Mouse (Mus musculus) left cerebral cortex, postnatal 25 days (tissue): ENCODE measurements around the gene Klk12. TPM values are rescaled to one million over a fixed set of nuclear protein-coding genes. Genes with fewer than 3 reads are reported as not detected.

Experiments
- DNase-seq, 2 experiments: peaks; one replicate each; pipeline ENCODE4 v3.0.0; 2022; ENCODE audit warnings: low spot score in 2 of 2, mixed read lengths in 1 of 2
- intact Hi-C: fragments of 180-260 bp; cut with DNase I; formaldehyde crosslinking; loops from one replicate; pipeline ENCODE4 v1.15.1; 2025
- total RNA-seq, 2 experiments: library from RNA; stranded (reverse); gene quantifications; 2 replicates each; pipeline ENCODE4 v1.2.3; 2021

The Klk12 gene
- total RNA-seq, 2 experiments from 2014 or later: not detected

DNA sequence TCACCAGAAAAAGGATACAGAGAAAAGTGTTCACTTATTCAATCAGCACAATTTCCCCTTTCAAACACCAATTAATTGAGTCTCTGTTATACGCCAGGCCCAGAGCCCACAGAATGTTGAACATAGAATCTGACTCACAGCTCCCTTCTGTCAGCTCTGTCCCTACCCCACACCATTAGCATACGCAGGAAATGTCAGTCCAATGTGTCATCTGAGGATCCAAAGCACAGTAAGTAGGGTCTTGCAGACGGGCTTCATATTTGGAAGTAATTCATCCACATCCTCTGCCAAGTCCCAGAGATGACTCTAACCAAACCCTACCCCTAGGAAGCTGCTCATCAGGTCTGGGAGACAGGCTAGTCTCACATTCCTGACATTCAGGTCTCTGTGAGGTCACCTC, 19.4 kb downstream of the Klk12 start:
- DNase-seq: peak in 1 of 2 experiments; percentile 27
- intact Hi-C loops: loop anchor here (2.0 kb wide), 1 partner anchor 107 kb away; no protein-coding TSS in a partner anchor

DNA sequence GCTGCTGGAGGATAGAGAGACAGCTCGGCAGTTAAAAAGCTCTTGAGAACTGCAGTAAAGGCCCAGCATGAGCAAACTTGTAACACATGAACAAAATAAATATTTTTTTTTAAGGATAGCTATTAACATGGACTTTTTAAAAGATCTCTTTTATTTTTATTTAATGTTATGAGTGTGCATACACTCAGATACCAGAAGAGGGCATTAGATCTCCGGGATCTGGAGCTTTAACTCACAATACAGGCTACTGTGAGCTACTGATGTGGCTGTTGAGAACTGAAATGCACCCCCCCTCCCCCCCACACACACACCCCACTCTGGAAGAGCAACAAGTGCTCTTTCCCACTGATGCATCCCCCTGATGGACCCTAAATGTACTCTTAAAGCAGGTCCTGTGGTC, 20.6 kb downstream of the Klk12 start:
- DNase-seq: no peak
- intact Hi-C loops: loop anchor here (2.0 kb wide), 1 partner anchor 106 kb away; no protein-coding TSS in a partner anchor

- no peak for DNase-seq
- intact Hi-C loops: no loop called here
Measured at GRCm38 (mm10) chr7:43791591-43791990, 22.9 kb downstream of the Klk12 start, which contains the start of gene Klk9. TSS of gene Klk9 (plus strand) at chr7:43791891.

DNA sequence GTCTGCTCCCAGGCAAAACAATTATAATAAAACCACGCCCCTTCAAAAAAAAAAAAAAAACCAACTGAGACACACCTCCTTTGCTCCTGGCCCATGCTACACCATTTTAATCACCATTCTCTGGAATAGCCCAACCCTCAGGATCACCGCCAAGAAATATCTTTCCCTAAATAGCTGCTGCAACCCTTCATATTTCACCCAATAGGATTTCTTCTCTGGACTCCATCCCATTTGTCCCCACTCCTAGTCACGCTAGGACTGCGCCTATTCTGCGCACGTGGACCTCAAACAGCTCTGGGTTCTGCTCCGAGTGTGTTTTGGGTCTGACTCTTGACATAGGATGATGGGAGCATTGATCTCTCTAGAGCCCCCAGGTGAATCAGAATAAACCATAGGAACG, 27.7 kb downstream of the Klk12 start:
- intact Hi-C loops: no loop called here
- DNase-seq: no peak

GRCm38 (mm10) chr7:43797333-43797769, 28.7 kb downstream of the Klk12 start, which contains the start of gene Klk8:
TSS of gene Klk8 (plus strand) at chr7:43797577.
- no peak for DNase-seq
- intact Hi-C loops: no loop called here

- intact Hi-C loops: no loop called here
- no peak for DNase-seq
Measured at GRCm38 (mm10) chr7:43797844-43798462, 29.3 kb downstream of the Klk12 start.

GRCm38 (mm10) chr7:43799876-43800275, 31.2 kb downstream of the Klk12 start:
- no peak for DNase-seq
- intact Hi-C loops: no loop called here

GRCm38 (mm10) chr7:43810994-43811393, 42.3 kb downstream of the Klk12 start, which contains the start of gene Klk7:
TSS of gene Klk7 (plus strand) at chr7:43811294.
- no peak for DNase-seq
- intact Hi-C loops: no loop called here

GRCm38 (mm10) chr7:43815211-43815610, 46.5 kb downstream of the Klk12 start:
- intact Hi-C loops: no loop called here
- no peak for DNase-seq

GRCm38 (mm10) chr7:43816746-43817145, 48.0 kb downstream of the Klk12 start:
- intact Hi-C loops: no loop called here
- DNase-seq: no peak

GRCm38 (mm10) chr7:43821581-43821980, 52.9 kb downstream of the Klk12 start:
- no peak for DNase-seq
- intact Hi-C loops: no loop called here

Other genes starting within 250 kb of the Klk12 start
- gene Cd33, start 224.5 kb upstream of the Klk12 start, total RNA-seq: 1 to 10 TPM; 4.4 to 5.1 TPM
- 1 to 10 TPM; 3.8 to 4.7 TPM for gene Zfp658, start 206.6 kb upstream of the Klk12 start, total RNA-seq
- 10 to 100 TPM; 15.0 to 17.1 TPM for gene Zfp719, start 189.3 kb upstream of the Klk12 start, total RNA-seq
- gene Zfp819, start 161.7 kb upstream of the Klk12 start, total RNA-seq: under 1 TPM in 1 of 2 experiments, not detected in 1; 0.37 TPM
- not detected for gene Ceacam18, start 134.2 kb upstream of the Klk12 start, total RNA-seq
- gene Siglece, start 108.7 kb upstream of the Klk12 start, total RNA-seq: 1 to 10 TPM; 1.1 to 1.3 TPM
- 1 to 10 TPM; 7.5 to 8.7 TPM for gene Ctu1, start 96.9 kb upstream of the Klk12 start, total RNA-seq
- not detected for gene Klk14, start 78.5 kb upstream of the Klk12 start, total RNA-seq
- not detected for gene Klk13, start 56.3 kb upstream of the Klk12 start, total RNA-seq
- gene Klk11, start 5.7 kb downstream of the Klk12 start, total RNA-seq: not detected
- not detected for gene Klk10, start 12.1 kb downstream of the Klk12 start, total RNA-seq
- gene Klk9, start 23.0 kb downstream of the Klk12 start, total RNA-seq: not detected
- gene Klk8, start 28.7 kb downstream of the Klk12 start, total RNA-seq: 1 to 10 TPM; 2.2 to 3.3 TPM
- gene Klk7, start 42.4 kb downstream of the Klk12 start, total RNA-seq: not detected
- 1 to 10 TPM; 1.0 to 1.4 TPM for gene Klk6, start 55.6 kb downstream of the Klk12 start, total RNA-seq
- not detected for gene Klk5, start 73.1 kb downstream of the Klk12 start, total RNA-seq
- not detected for gene Klk4, start 112.3 kb downstream of the Klk12 start, total RNA-seq
- gene Klk15, start 164.8 kb downstream of the Klk12 start, total RNA-seq: not detected
- not detected for gene Klk1b8, start 181.8 kb downstream of the Klk12 start, total RNA-seq
- gene Klk1b1, start 197.9 kb downstream of the Klk12 start, total RNA-seq: not detected
- gene Klk1b9, start 207.2 kb downstream of the Klk12 start, total RNA-seq: not detected
- not detected for gene Klk1b11, start 227.0 kb downstream of the Klk12 start, total RNA-seq
- not detected for gene Klk1b26, start 243.3 kb downstream of the Klk12 start, total RNA-seq